Mouse (Mus musculus) embryonic fibroblast, embryonic 13.5 days (primary cell): Measurements from ENCODE around the gene Birc5.

ENCODE experiments used
- CTCF ChIP-seq: IDR thresholded peaks from 2 replicates; pipeline ENCODE4 v1.5.1; 2011; ENCODE audit warnings: mild to moderate bottlenecking, control low read depth, low read length, moderate library complexity, borderline replicate concordance; ENCODE audit not compliant: insufficient read depth
- POLR2A ChIP-seq: IDR thresholded peaks from 2 replicates; pipeline ENCODE4 v1.6.1; 2011; ENCODE audit warnings: low read depth, mild to moderate bottlenecking, control low read depth, low read length, moderate library complexity

GRCm38 (mm10) chr11:117848985-117849671 is at the start of gene Birc5:
- TF ChIP-seq CTCF (no peak), POLR2A (peak; percentile 94)
